Mouse (Mus musculus): ENCODE results near the gene Tnrc6c. TPM values are rescaled to one million over a fixed set of nuclear protein-coding genes. Genes with fewer than 3 reads are reported as not detected.

Tnrc6c gene
- polyA plus RNA-seq, 1 experiment from 2014 or later: 9.4 TPM

DNA sequence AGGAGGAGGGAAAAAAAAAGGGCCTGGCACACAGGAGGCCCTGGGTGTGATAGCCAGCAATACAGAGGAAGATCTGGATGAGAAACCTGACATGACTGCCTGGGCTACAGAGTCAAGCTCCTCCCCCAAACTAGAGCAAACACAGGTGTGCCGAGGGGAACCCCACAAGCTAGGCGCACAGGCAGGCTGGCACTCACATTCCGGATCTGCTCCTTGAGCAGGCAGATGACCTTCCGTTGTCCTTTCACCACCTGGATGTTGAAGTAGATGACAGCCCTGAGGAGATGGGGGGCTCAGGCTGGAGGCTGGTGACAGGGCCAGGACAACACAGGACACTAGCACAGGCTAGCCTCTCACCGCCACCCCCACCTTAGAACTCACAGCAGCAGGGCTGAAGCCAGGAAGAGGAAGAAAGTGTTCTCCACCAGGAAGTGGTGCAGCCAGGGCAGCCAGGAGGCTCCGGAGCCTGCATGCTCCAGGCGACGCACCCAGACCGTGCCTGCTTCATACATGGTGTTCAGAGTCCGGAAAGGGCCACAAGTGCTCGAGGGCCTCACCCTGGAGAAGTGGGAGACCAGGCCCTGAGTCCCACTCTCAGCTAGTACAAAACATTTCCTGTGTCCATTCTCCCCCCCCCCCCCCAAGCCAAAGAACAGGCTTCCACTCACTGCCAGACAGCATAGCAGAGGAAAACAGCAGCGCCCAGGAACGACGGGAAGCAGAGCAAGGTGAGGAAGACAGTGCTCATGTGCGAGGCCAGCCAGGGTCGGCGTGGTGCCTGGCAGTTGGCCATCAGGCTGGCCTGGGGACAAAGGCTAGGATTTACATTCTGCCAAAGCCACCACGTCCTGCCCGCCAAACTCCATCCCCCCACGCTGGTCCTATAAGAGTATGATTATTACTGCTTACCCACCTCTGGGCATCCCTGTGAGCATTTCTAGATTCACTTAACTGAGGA is 114.9 kb downstream of the Tnrc6c start:
- Histone ChIP-seq H3K27ac (replicated peaks) (no peak overlapping the region), H3K4me3 (no peak overlapping the region), H3K27me3 (ENCODE audit: low read depth, poor library complexity, severe bottlenecking) (no peaks in the 10 kb centered on the region), H3K9me3 (replicated peaks) (no peaks in the 10 kb centered on the region), H3K36me3 (peaks cover 26% of the 10 kb centered on the region), H3K4me1 (0 out of 2 replicates have a peak, but pooled peaks cover 4% of the 10 kb centered on the region)
- DNase-seq (ENCODE audit: low spot score): no peak
- WGBS: 89% methylated on average over 20 of the region's 20 CpGs

DNA sequence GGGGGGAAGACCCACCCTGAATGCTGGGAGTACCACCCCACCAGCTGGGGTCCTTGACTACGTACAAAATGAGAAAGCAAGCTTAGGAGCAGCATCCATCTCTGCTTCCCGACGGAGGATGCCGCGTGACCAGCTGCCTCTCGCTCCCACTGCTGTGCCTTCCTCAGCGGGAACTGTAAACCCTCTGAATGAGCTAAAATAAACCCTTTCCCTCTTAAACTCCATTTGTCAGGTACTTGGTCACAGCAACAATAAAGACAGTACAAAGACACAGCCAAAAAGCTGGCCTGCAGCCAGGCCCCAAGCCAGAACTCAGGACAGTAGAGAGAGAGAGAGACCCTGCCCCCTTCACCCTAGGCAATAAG is 115.6 kb downstream of the Tnrc6c start:
- Histone ChIP-seq H3K36me3 (peaks cover 20% of the 10 kb centered on the region), H3K4me1 (0 out of 2 replicates have a peak, but pooled peaks cover 4% of the 10 kb centered on the region), H3K4me3 (no peak overlapping the region), H3K27ac (replicated peaks) (no peak overlapping the region), H3K27me3 (ENCODE audit: low read depth, poor library complexity, severe bottlenecking) (no peaks in the 10 kb centered on the region), H3K9me3 (replicated peaks) (no peaks in the 10 kb centered on the region)
- WGBS: 91% methylated on average over 7 of the region's 7 CpGs
- no peak for DNase-seq (ENCODE audit: low spot score)

DNA sequence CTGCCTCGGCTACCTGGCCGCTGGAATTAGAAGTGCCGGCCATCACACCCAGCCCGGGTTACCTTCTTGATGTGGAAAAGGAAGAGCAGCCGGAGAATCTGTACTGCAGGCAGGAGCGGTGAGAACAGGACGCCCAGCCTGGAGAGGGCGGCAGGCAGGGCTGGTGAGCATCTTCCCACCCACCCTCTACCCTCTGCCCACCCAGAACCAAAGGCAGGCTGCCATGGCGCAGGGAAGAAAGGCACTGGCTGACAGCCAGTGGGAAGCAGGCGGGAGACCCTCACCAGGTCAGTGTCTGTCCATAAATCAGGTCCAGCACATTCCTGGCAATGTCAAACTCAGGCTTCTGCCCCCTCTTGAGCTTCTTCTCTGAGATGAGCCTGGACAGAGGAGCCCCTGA is 116.3 kb downstream of the Tnrc6c start:
- DNase-seq (ENCODE audit: low spot score): no peak
- peaks cover 12% of the 10 kb centered on the region for H3K36me3 ChIP-seq
- no peak overlapping the region for H3K4me3 ChIP-seq
- H3K9me3 ChIP-seq (replicated peaks): no peaks in the 10 kb centered on the region
- 89% methylated on average over 10 of the region's 10 CpGs for WGBS
- H3K27ac ChIP-seq (replicated peaks): no peak overlapping the region
- no peaks in the 10 kb centered on the region for H3K27me3 ChIP-seq (ENCODE audit: low read depth, poor library complexity, severe bottlenecking)
- H3K4me1 ChIP-seq: 0 out of 2 replicates have a peak, but pooled peaks cover 4% of the 10 kb centered on the region

DNA sequence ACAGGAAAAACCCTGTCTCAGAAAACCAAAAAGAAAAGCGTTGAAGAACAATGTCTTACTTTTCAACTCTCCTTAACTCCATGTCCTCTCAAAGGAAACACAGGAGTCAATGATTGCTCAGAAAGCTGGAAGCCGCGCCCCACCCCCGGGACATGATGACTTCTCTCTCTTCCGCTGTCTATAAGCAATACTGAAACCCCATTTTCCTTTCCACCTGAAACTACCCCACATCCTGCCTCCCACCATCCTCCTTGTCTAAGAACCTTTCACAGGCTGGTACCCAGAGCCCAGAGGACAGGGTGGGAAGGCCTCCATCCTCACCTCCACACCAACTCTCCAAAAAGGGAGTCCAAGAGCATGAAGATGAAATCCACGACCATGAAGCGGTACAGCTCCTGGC is 118.3 kb downstream of the Tnrc6c start:
- H3K9me3 ChIP-seq (replicated peaks): no peaks in the 10 kb centered on the region
- no peaks in the 10 kb centered on the region; the same call in 1 of the 2 replicates for H3K36me3 ChIP-seq
- H3K4me1 ChIP-seq: 0 out of 2 replicates have a peak, but pooled peaks cover 5% of the 10 kb centered on the region
- no peak overlapping the region for H3K4me3 ChIP-seq
- no peaks in the 10 kb centered on the region for H3K27me3 ChIP-seq (ENCODE audit: low read depth, poor library complexity, severe bottlenecking)
- DNase-seq (ENCODE audit: low spot score): no peak
- 91% methylated on average over 7 of the region's 7 CpGs for WGBS
- H3K27ac ChIP-seq (replicated peaks): no peak overlapping the region

DNA sequence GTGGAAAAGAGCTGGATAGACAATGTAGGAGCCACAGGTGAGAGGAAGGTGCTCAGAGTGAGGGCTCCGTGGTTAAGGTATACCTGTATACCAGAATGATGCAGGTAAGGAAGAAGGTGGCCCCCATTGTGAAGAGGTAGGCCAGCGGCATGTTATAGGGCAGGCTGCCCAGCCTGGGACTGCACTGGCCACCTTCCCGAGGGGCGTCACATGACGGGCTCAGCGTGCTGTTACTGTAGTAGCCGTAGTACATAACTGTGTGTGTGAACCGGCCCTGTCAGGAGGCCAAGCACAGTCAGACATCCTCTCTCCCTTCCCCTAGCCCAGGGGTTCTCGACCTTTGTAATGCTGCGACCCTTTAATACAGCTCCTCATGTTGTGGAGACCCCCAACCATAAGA is 120.8 kb downstream of the Tnrc6c start:
- H3K4me1 ChIP-seq: peaks cover 20% of the 10 kb centered on the region
- no peaks in the 10 kb centered on the region; the same call in 1 of the 2 replicates for H3K36me3 ChIP-seq
- WGBS: 94% methylated on average over 10 of the region's 10 CpGs

DNA sequence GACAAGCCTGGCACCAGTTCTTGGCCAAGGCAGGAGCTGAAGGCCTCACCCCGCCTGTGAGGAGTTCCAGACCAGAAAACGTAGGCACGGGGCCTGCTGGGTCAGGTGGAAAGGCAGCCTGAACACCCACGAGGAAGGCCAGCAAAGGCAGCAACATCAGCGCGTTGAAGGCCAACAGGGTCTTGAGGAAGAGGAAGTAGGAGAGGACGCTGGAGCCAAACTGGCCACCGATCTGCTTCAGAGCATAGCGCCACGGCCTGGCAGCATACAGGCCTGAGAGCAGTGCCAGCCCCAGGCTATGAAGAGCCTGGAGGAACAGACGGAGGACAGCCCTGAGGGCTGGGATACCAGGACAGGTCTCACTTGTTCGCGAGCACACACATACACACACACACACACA is 121.5 kb downstream of the Tnrc6c start:
- Histone ChIP-seq H3K4me1 (peaks cover 27% of the 10 kb centered on the region), H3K36me3 (no peaks in the 10 kb centered on the region; the same call in 1 of the 2 replicates), H3K4me3 (no peak overlapping the region), H3K27ac (replicated peaks) (no peak overlapping the region), H3K27me3 (ENCODE audit: low read depth, poor library complexity, severe bottlenecking) (peaks cover 27% of the 10 kb centered on the region), H3K9me3 (replicated peaks) (no peaks in the 10 kb centered on the region)
- WGBS: 93% methylated on average over 13 of the region's 13 CpGs
- DNase-seq (ENCODE audit: low spot score): no peak

More for the DNA sequence above, 120.8 kb downstream of the Tnrc6c start:
- DNase-seq (ENCODE audit: low spot score): no peak
- H3K9me3 ChIP-seq (replicated peaks): no peaks in the 10 kb centered on the region
- no peak overlapping the region for H3K27ac ChIP-seq (replicated peaks)
- H3K4me3 ChIP-seq: no peak overlapping the region
- peaks cover 21% of the 10 kb centered on the region for H3K27me3 ChIP-seq (ENCODE audit: low read depth, poor library complexity, severe bottlenecking)

DNA sequence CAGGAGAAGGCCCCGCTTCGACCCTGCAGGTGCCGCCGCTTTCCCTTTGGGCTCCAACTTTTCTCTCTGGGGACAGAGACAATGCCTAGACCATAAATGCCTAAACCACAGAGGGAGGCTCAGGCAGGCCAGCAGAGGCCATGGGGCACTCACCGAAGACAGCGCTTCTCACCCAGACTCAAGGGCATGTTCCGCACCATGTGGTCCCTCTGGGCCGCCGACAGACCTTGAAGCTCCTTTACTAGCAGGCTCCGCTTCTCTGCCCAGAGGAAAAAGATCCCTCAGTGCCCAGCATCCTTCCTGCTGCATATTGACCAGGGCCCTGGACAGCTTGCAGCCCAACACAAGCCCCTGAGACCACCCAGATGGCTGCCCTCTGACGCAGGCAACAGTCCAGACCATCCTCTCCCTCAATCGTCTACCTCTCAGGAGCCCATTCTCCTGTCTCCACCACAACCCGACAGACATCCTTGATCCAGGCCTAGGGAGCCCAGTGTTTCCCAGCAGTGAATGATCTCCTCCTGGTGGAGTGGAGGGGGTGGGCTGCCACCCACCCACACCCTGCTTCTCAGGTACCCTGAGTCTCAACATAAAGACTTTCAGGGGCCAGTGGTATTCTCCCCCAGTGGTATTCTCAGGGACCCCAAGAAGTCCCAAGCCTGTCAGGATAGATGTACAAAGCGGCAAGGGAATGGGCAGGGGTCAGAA is 122.2 kb downstream of the Tnrc6c start:
- DNase-seq (ENCODE audit: low spot score): no peak
- WGBS: 90% methylated on average over 14 of the region's 14 CpGs

DNA sequence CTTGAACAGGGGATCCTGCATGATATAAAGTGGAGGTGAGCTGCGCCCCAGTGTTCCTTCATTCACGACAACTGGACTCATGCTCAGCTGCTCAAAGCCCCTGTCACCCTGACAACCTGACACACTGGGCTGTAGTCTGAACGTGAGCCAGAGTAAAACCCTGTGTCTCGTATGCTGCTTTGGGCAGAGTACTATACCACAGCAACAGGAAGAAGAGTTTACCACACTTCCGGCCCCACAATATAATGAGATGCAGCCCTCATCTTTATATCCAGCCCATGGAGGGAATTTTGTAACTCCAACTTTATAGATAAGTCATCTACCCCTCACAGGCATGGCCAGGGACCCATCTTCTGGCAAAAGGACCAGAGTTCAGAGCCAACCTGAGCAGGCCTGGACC is 123.0 kb downstream of the Tnrc6c start:
- Histone ChIP-seq H3K27ac (replicated peaks) (no peak overlapping the region), H3K27me3 (ENCODE audit: low read depth, poor library complexity, severe bottlenecking) (peaks cover 43% of the 10 kb centered on the region), H3K4me3 (no peak overlapping the region), H3K4me1 (peaks cover 41% of the 10 kb centered on the region), H3K36me3 (no peaks in the 10 kb centered on the region), H3K9me3 (replicated peaks) (no peaks in the 10 kb centered on the region)
- DNase-seq (ENCODE audit: low spot score): no peak
- WGBS: 91% methylated on average over 5 of the region's 5 CpGs

More for the DNA sequence above, 122.2 kb downstream of the Tnrc6c start:
- H3K36me3 ChIP-seq: no peaks in the 10 kb centered on the region; the same call in 1 of the 2 replicates
- peaks cover 34% of the 10 kb centered on the region for H3K4me1 ChIP-seq
- H3K9me3 ChIP-seq (replicated peaks): no peaks in the 10 kb centered on the region
- H3K27ac ChIP-seq (replicated peaks): no peak overlapping the region
- no peak overlapping the region for H3K4me3 ChIP-seq
- peaks cover 34% of the 10 kb centered on the region for H3K27me3 ChIP-seq (ENCODE audit: low read depth, poor library complexity, severe bottlenecking)

DNA sequence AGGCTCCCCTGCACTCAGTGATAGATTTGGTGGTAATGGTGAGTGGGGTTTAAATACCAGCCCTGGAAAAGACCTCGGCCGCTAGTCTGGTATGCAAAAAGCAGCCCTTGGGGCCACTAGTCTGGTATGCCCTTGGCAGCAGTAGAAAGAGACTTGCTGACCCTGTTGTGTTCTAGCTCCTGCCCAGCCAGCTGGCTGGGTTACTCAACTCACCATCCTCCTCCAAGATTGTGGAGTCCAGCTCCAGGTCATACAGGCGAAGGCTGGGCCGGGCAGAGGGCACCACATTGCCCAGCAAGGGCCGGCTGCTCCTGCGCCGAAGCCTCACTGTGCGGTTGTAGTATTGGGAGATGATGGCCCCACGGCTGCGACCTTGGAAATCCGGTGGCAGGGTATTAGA is 123.9 kb downstream of the Tnrc6c start:
- DNase-seq (ENCODE audit: low spot score): no peak
- Histone ChIP-seq H3K27ac (replicated peaks) (no peak overlapping the region), H3K36me3 (no peaks in the 10 kb centered on the region), H3K9me3 (replicated peaks) (no peaks in the 10 kb centered on the region), H3K27me3 (ENCODE audit: low read depth, poor library complexity, severe bottlenecking) (peaks cover 52% of the 10 kb centered on the region), H3K4me1 (peaks cover 47% of the 10 kb centered on the region), H3K4me3 (no peak overlapping the region)
- WGBS: 96% methylated on average over 11 of the region's 11 CpGs

DNA sequence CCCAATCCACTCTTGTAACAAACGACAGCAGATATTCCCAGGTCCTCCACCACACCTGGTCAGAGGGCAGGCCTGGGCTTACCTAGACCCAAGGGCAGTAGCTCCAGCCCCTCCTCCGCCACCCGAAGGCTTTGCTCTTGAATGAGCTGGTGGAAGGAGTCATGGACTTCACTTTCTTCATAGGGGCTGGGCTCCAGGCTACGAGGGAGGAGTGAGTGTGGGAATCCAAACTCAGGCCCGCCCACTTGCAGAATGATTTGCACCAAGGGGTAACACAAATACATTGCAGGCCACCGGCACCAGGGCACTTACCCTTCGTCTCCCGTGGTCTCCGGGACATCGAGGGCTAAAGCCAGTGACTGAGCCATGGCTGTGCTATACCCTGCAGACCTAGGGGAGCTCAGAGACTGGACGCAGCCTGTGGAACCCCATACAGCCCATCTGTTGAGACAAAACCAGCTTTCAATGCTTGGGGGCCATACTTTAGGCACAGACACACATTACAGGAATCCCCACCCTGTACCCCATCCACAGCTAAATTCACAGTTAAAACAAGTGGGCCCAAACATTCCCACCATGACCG is 124.9 kb downstream of the Tnrc6c start:
- WGBS: 70% methylated on average over 12 of the region's 12 CpGs
- Histone ChIP-seq H3K36me3 (no peaks in the 10 kb centered on the region), H3K27me3 (ENCODE audit: low read depth, poor library complexity, severe bottlenecking) (peaks cover 62% of the 10 kb centered on the region), H3K27ac (replicated peaks) (peak overlapping the region; percentile 82), H3K4me1 (peaks cover 55% of the 10 kb centered on the region), H3K9me3 (replicated peaks) (no peaks in the 10 kb centered on the region), H3K4me3 (peak overlapping the region; percentile 58)
- no peak for DNase-seq (ENCODE audit: low spot score)

DNA sequence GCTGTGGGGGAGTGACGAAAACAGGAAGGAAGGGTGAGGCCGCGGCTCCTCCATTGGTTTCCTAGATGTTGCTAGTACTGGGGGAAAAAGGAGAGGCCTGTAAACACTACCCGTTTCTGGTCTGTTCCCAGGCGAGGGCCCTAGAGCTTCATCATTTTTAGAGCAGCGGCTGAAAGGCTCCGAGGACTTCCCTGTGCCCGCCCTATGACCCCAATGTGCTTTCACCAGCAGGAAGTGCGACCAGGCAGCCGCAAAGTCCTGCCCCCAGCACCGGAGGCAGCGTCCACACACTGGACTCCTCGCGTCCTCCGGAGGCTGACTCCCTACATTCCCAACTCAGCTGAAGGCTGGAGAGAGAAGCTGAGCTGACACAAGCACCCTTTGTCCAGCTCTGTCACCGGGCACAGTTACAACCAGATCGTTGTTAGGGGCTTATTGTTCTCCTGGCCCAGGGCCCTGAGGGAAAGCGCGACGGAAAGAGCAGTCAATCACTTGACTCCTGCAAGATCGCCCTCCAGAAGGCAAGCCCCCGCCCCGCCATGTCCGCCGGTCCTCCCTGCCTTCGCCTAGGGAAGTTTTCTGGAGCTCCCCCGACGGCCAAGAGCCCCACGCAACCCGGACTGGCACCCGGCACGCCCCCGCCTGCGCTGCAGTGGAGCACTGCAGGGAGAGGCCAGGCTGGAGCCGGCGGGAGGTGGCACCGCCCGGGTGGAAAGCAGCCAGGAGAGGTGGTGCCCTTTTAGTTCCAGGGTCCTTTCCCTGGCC is 125.5 kb downstream of the Tnrc6c start:
- WGBS: 5% methylated on average over 38 of the region's 38 CpGs
- no peaks in the 10 kb centered on the region for H3K36me3 ChIP-seq
- no peaks in the 10 kb centered on the region for H3K9me3 ChIP-seq (replicated peaks)
- peak overlapping the region; percentile 58 for H3K4me3 ChIP-seq
- H3K27ac ChIP-seq (replicated peaks): peak overlapping the region; percentile 82
- peaks cover 55% of the 10 kb centered on the region for H3K4me1 ChIP-seq
- DNase-seq (ENCODE audit: low spot score): peak; percentile 72
- peaks cover 68% of the 10 kb centered on the region for H3K27me3 ChIP-seq (ENCODE audit: low read depth, poor library complexity, severe bottlenecking)

DNA sequence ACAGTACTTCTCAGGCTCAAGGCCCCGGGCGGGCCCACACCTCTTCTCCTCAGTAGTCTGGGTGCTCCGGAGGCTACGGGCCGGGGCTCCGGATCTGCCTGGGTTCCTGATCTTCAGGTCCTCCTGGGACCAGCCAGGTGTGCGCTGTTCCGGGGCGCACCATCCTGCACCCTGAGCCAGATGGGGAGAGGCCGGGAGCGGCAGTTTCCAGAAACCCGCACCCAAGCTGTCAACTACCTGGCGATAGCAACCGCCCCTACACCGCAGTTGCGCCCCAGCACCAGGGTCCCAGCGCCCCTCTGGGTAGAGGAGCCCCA is 126.1 kb downstream of the Tnrc6c start:
- DNase-seq (ENCODE audit: low spot score): no peak
- Histone ChIP-seq H3K4me3 (peak overlapping the region; percentile 58), H3K36me3 (no peaks in the 10 kb centered on the region), H3K27ac (replicated peaks) (peak overlapping the region; percentile 82), H3K4me1 (peaks cover 55% of the 10 kb centered on the region), H3K9me3 (replicated peaks) (no peaks in the 10 kb centered on the region), H3K27me3 (ENCODE audit: low read depth, poor library complexity, severe bottlenecking) (peaks cover 74% of the 10 kb centered on the region)
- WGBS: 1% methylated on average over 17 of the region's 17 CpGs

Data from midbrain, embryonic 10.5 days (tissue).